Mouse (Mus musculus) neural tube, embryonic 13.5 days (tissue): ENCODE data around the gene Met. TPM values are rescaled to one million over a fixed set of nuclear protein-coding genes. Genes with fewer than 3 reads are reported as not detected.

Source experiments
- ATAC-seq: fragments of 200-750 bp; cut with Nextera tagmentation; 2 replicates; pipeline ENCODE4 v1.8.0; 2017; ENCODE audit warnings: low read depth, mild to moderate bottlenecking, moderate TSS enrichment, moderate library complexity
- H3K27ac ChIP-seq: fragments of 300-500 bp; sonication (generic); replicated peaks from 2 replicates; pipeline ENCODE4 v1.5.1; 2015; ENCODE audit warnings: moderate library complexity, mild to moderate bottlenecking, inconsistent platforms
- H3K27me3 ChIP-seq: fragments of 300-500 bp; sonication (generic); 2 replicates; pipeline ENCODE4 v1.6.1; 2015; ENCODE audit warnings: mild to moderate bottlenecking, inconsistent platforms
- H3K36me3 ChIP-seq: fragments of 300-500 bp; sonication (generic); 2 replicates; pipeline ENCODE4 v1.6.1; 2015; ENCODE audit warnings: mild to moderate bottlenecking, inconsistent platforms
- H3K4me1 ChIP-seq: fragments of 300-500 bp; sonication (generic); replicated peaks from 2 replicates; pipeline ENCODE4 v1.6.1; 2015; ENCODE audit warnings: inconsistent platforms
- H3K4me2 ChIP-seq: fragments of 300-500 bp; sonication (generic); 2 replicates; pipeline ENCODE4 v1.6.1; 2015; ENCODE audit warnings: inconsistent platforms, mild to moderate bottlenecking, moderate library complexity
- H3K4me3 ChIP-seq: fragments of 300-500 bp; sonication (generic); 2 replicates; pipeline ENCODE4 v1.5.1; 2015; ENCODE audit warnings: mild to moderate bottlenecking, inconsistent platforms
- H3K9ac ChIP-seq: fragments of 300-500 bp; sonication (generic); 2 replicates; pipeline ENCODE4 v1.6.1; 2015; ENCODE audit warnings: moderate library complexity, mild to moderate bottlenecking, inconsistent platforms
- H3K9me3 ChIP-seq: fragments of 300-500 bp; sonication (generic); 2 replicates; pipeline ENCODE4 v1.6.1; 2016; ENCODE audit warnings: inconsistent platforms
- WGBS: fragments of 180-500 bp; shearing (Covaris S2); methylation state at CpG from one replicate; pipeline ENCODE4 v1.1.7; 2015; 5-methylcytosine and 5-hydroxymethylcytosine counted together
- polyA plus RNA-seq: library from polyadenylated mRNA; unstranded; fragments of >200 nt; fragmentation: Nextera tagmentation; extraction: Ambion mirVana; gene quantifications from 2 replicates; pipeline ENCODE4 v1.2.1, GENCODE M21; 2015

Gene Met
- polyA plus RNA-seq, 1 experiment from 2014 or later, result 4.0 TPM

GRCm38 (mm10) chr6:17495413-17495812 lies 31.8 kb downstream of the Met start:
- H3K4me1 ChIP-seq, result 0 out of 2 replicates have a peak, but pooled peaks cover 7% of the 10 kb centered on the region
- H3K27me3 ChIP-seq, result no peaks in the 10 kb centered on the region
- no peak overlapping the region for H3K27ac ChIP-seq
- H3K36me3 ChIP-seq, result no peaks in the 10 kb centered on the region
- no peak overlapping the region for H3K9ac ChIP-seq
- H3K4me3 ChIP-seq, result no peak overlapping the region
- no peaks in the 10 kb centered on the region for H3K9me3 ChIP-seq
- H3K4me2 ChIP-seq, result no peak overlapping the region
- ATAC-seq, result no peak
- 92% methylated on average over 1 of the region's 1 CpGs for WGBS

- WGBS, result 45% methylated on average over 4 of the region's 4 CpGs
- Histone ChIP-seq H3K4me3 (no peak overlapping the region), H3K27me3 (no peaks in the 10 kb centered on the region), H3K4me2 (no peak overlapping the region), H3K27ac (no peak overlapping the region), H3K9me3 (no peaks in the 10 kb centered on the region), H3K4me1 (0 out of 2 replicates have a peak, but pooled peaks cover 4% of the 10 kb centered on the region), H3K36me3 (no peaks in the 10 kb centered on the region), H3K9ac (no peak overlapping the region)
- no peak for ATAC-seq
Measured at GRCm38 (mm10) chr6:17497366-17497765, 33.8 kb downstream of the Met start.

- Histone ChIP-seq H3K36me3 (no peaks in the 10 kb centered on the region), H3K27me3 (no peaks in the 10 kb centered on the region), H3K4me1 (0 out of 2 replicates have a peak, but pooled peaks cover 4% of the 10 kb centered on the region), H3K27ac (no peak overlapping the region), H3K9ac (no peak overlapping the region), H3K4me2 (no peak overlapping the region), H3K9me3 (no peaks in the 10 kb centered on the region), H3K4me3 (no peak overlapping the region)
- WGBS, result 83% methylated on average over 8 of the region's 8 CpGs
- no peak for ATAC-seq
Measured at GRCm38 (mm10) chr6:17498801-17499200, 35.2 kb downstream of the Met start.

- no peak overlapping the region for H3K4me2 ChIP-seq
- no peaks in the 10 kb centered on the region for H3K27me3 ChIP-seq
- H3K36me3 ChIP-seq, result no peaks in the 10 kb centered on the region
- ATAC-seq, result no peak
- no peak overlapping the region for H3K9ac ChIP-seq
- H3K9me3 ChIP-seq, result no peaks in the 10 kb centered on the region
- H3K4me1 ChIP-seq, result 0 out of 2 replicates have a peak, but pooled peaks cover 4% of the 10 kb centered on the region
- 73% methylated on average over 4 of the region's 4 CpGs for WGBS
- H3K27ac ChIP-seq, result no peak overlapping the region
- H3K4me3 ChIP-seq, result no peak overlapping the region
Measured at GRCm38 (mm10) chr6:17501440-17501839, 37.8 kb downstream of the Met start.

- Histone ChIP-seq H3K4me1 (0 out of 2 replicates have a peak, but pooled peaks cover 3% of the 10 kb centered on the region), H3K27ac (no peak overlapping the region), H3K36me3 (no peaks in the 10 kb centered on the region), H3K9ac (no peak overlapping the region), H3K9me3 (no peaks in the 10 kb centered on the region), H3K4me3 (no peak overlapping the region), H3K4me2 (no peak overlapping the region), H3K27me3 (no peaks in the 10 kb centered on the region)
- no peak for ATAC-seq
- 72% methylated on average over 1 of the region's 1 CpGs for WGBS
Measured at GRCm38 (mm10) chr6:17502311-17502710, 38.7 kb downstream of the Met start.

- no peak overlapping the region for H3K4me3 ChIP-seq
- no peaks in the 10 kb centered on the region for H3K36me3 ChIP-seq
- 68% methylated on average over 3 of the region's 3 CpGs for WGBS
- no peaks in the 10 kb centered on the region for H3K27me3 ChIP-seq
- no peak overlapping the region for H3K27ac ChIP-seq
- no peaks in the 10 kb centered on the region for H3K9me3 ChIP-seq
- no peak overlapping the region for H3K4me2 ChIP-seq
- H3K9ac ChIP-seq, result no peak overlapping the region
- ATAC-seq, result no peak
- no peaks in the 10 kb centered on the region for H3K4me1 ChIP-seq
Measured at GRCm38 (mm10) chr6:17503724-17504123, 40.1 kb downstream of the Met start.

- 85% methylated on average over 3 of the region's 3 CpGs for WGBS
- no peak overlapping the region for H3K9ac ChIP-seq
- H3K4me2 ChIP-seq, result no peak overlapping the region
- no peaks in the 10 kb centered on the region for H3K9me3 ChIP-seq
- no peak overlapping the region for H3K4me3 ChIP-seq
- H3K4me1 ChIP-seq, result no peaks in the 10 kb centered on the region
- H3K27me3 ChIP-seq, result no peaks in the 10 kb centered on the region
- H3K36me3 ChIP-seq, result no peaks in the 10 kb centered on the region
- no peak overlapping the region for H3K27ac ChIP-seq
- ATAC-seq, result no peak
Measured at GRCm38 (mm10) chr6:17505530-17505929, 41.9 kb downstream of the Met start.

GRCm38 (mm10) chr6:17506831-17507230 lies 43.2 kb downstream of the Met start:
- Histone ChIP-seq H3K4me3 (no peak overlapping the region), H3K36me3 (no peaks in the 10 kb centered on the region), H3K27ac (no peak overlapping the region), H3K4me1 (no peaks in the 10 kb centered on the region), H3K4me2 (no peak overlapping the region), H3K27me3 (no peaks in the 10 kb centered on the region), H3K9me3 (no peaks in the 10 kb centered on the region), H3K9ac (no peak overlapping the region)
- 97% methylated on average over 2 of the region's 2 CpGs for WGBS
- ATAC-seq, result no peak

- H3K4me3 ChIP-seq, result no peak overlapping the region
- H3K36me3 ChIP-seq, result no peaks in the 10 kb centered on the region
- H3K4me1 ChIP-seq, result no peaks in the 10 kb centered on the region
- no peak for ATAC-seq
- no peaks in the 10 kb centered on the region for H3K9me3 ChIP-seq
- no peak overlapping the region for H3K9ac ChIP-seq
- H3K27me3 ChIP-seq, result no peaks in the 10 kb centered on the region
- WGBS, result 77% methylated on average over 5 of the region's 5 CpGs
- H3K4me2 ChIP-seq, result no peak overlapping the region
- no peak overlapping the region for H3K27ac ChIP-seq
Measured at GRCm38 (mm10) chr6:17508184-17508583, 44.6 kb downstream of the Met start.

- H3K9me3 ChIP-seq, result no peaks in the 10 kb centered on the region
- no peaks in the 10 kb centered on the region for H3K4me1 ChIP-seq
- no peak overlapping the region for H3K9ac ChIP-seq
- no peak for ATAC-seq
- H3K27me3 ChIP-seq, result no peaks in the 10 kb centered on the region
- no peak overlapping the region for H3K4me2 ChIP-seq
- no peak overlapping the region for H3K4me3 ChIP-seq
- no peak overlapping the region for H3K27ac ChIP-seq
- H3K36me3 ChIP-seq, result no peaks in the 10 kb centered on the region
- WGBS, result 87% methylated on average over 9 of the region's 9 CpGs
Measured at GRCm38 (mm10) chr6:17508604-17509372, 45.2 kb downstream of the Met start.

GRCm38 (mm10) chr6:17513381-17513780 lies 49.8 kb downstream of the Met start:
- H3K36me3 ChIP-seq, result no peaks in the 10 kb centered on the region
- H3K9ac ChIP-seq, result no peak overlapping the region
- WGBS, result 92% methylated on average over 15 of the region's 15 CpGs
- no peaks in the 10 kb centered on the region for H3K9me3 ChIP-seq
- no peaks in the 10 kb centered on the region for H3K4me1 ChIP-seq
- no peak overlapping the region for H3K4me2 ChIP-seq
- no peaks in the 10 kb centered on the region for H3K27me3 ChIP-seq
- H3K4me3 ChIP-seq, result no peak overlapping the region
- ATAC-seq, result no peak
- H3K27ac ChIP-seq, result no peak overlapping the region

GRCm38 (mm10) chr6:17515775-17516460 lies 52.3 kb downstream of the Met start:
- WGBS, result 45% methylated on average over 7 of the region's 7 CpGs
- Histone ChIP-seq H3K4me2 (no peak overlapping the region), H3K9ac (no peak overlapping the region), H3K36me3 (no peaks in the 10 kb centered on the region), H3K27me3 (no peaks in the 10 kb centered on the region), H3K4me3 (no peak overlapping the region), H3K27ac (no peak overlapping the region), H3K4me1 (no peaks in the 10 kb centered on the region), H3K9me3 (no peaks in the 10 kb centered on the region)
- ATAC-seq, result no peak
